Comparison of ENCODE assay signal across 8 mouse cellular contexts in the genomic region with DNA sequence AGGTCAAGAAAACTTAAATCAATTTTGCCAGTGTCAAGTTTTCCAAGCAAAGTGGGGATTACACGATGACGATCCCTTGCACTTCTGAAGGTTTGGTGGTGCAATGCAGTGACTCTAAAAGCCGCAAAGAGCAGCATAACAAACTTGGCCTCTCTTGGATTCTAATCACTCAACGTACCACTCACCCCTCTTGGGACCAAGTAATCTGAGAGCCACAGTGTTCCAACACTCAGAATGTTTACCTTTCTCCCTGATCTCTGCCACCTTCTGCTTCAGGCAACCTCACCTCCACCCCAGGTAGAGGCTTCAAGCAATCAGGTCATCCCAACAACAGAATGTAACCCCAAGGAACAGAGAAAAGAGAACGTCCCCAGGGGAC. TPM values are rescaled to one million over a fixed set of nuclear protein-coding genes. Genes with fewer than 3 reads are reported as not detected.
DNase-seq lines count a peak whose midpoint lies in the region; ATAC-seq and TF ChIP-seq lines count a peak whose summit lies in the region.

No protein-coding gene starts in this region.

- H3K9me3 ChIP-seq in forebrain, embryonic 11.5 days (ENCODE audit: control insufficient read depth, low read length): no peaks in the 10 kb centered on the region
- H3K9me3 ChIP-seq in stomach, embryonic 16.5 days (replicated peaks; ENCODE audit: control insufficient read depth, low read length): no peaks in the 10 kb centered on the region

- TF ChIP-seq POLR2A in heart, adult 2 months (IDR thresholded peaks at IDR 0.05; ENCODE audit: insufficient read depth, low read depth, low read length): no peak
- TF ChIP-seq POLR2A in liver, adult 2 months (IDR thresholded peaks at IDR 0.05; ENCODE audit: extremely low read depth, insufficient read depth, low read length): no peak

- no peak for TF ChIP-seq EP300 in heart, adult 2 months (IDR thresholded peaks at IDR 0.05; ENCODE audit: insufficient read depth, low read depth, low read length)

- no peaks in the 10 kb centered on the region for H3K27me3 ChIP-seq in heart, adult 2 months (ENCODE audit: control insufficient read depth, insufficient read depth, low read length)
- H3K27me3 ChIP-seq in forebrain, embryonic 11.5 days (ENCODE audit: control insufficient read depth, insufficient read depth, low read length): no peaks in the 10 kb centered on the region
- H3K27me3 ChIP-seq in liver, adult 2 months (ENCODE audit: control insufficient read depth, insufficient read depth, low read length): no peaks in the 10 kb centered on the region
- no peaks in the 10 kb centered on the region for H3K27me3 ChIP-seq in stomach, embryonic 16.5 days (ENCODE audit: control insufficient read depth, insufficient read depth, low read length)

- peak overlapping the region; percentile 84 for H3K4me3 ChIP-seq in heart, adult 2 months
- peak overlapping the region; percentile 74 for H3K4me3 ChIP-seq in forebrain, embryonic 11.5 days (ENCODE audit: low read depth, low read length)
- H3K4me3 ChIP-seq in liver, adult 2 months (ENCODE audit: insufficient read depth, low read depth, low read length): peak overlapping the region; percentile 94
- H3K4me3 ChIP-seq in stomach, embryonic 16.5 days (replicated peaks; ENCODE audit: low read length): peak overlapping the region; percentile 97

- H3K36me3 ChIP-seq in heart, adult 2 months (ENCODE audit: control insufficient read depth, insufficient read depth, low read length): peaks cover 26% of the 10 kb centered on the region
- H3K36me3 ChIP-seq in forebrain, embryonic 11.5 days (ENCODE audit: control insufficient read depth, insufficient read depth, low read length): no peaks in the 10 kb centered on the region; the same call in 1 of the 2 replicates
- peaks cover 23% of the 10 kb centered on the region for H3K36me3 ChIP-seq in liver, adult 2 months (ENCODE audit: control insufficient read depth, insufficient read depth, low read length)
- peaks cover 13% of the 10 kb centered on the region for H3K36me3 ChIP-seq in stomach, embryonic 16.5 days (ENCODE audit: control insufficient read depth, insufficient read depth, low read length)

- H3K79me2 ChIP-seq in heart, adult 2 months (replicated peaks; ENCODE audit: control insufficient read depth, insufficient read depth, low read length): peaks cover 2% of the 10 kb centered on the region
- peaks cover 14% of the 10 kb centered on the region; the same call in 1 of the 2 replicates for H3K79me2 ChIP-seq in liver, adult 2 months (ENCODE audit: control insufficient read depth, insufficient read depth, low read length)

- no peak for TF ChIP-seq CTCF in heart, adult 2 months (IDR thresholded peaks at IDR 0.05)
- no peak for TF ChIP-seq CTCF in liver, adult 2 months (IDR thresholded peaks at IDR 0.05; ENCODE audit: low read depth, low read length)

- peaks cover 5% of the 10 kb centered on the region for H3K4me1 ChIP-seq in heart, adult 2 months (ENCODE audit: control insufficient read depth, insufficient read depth, low read length)
- H3K4me1 ChIP-seq in forebrain, embryonic 11.5 days (replicated peaks; ENCODE audit: control insufficient read depth, insufficient read depth, low read length): peaks cover 2% of the 10 kb centered on the region; the same call in 1 of the 2 replicates
- H3K4me1 ChIP-seq in liver, adult 2 months (ENCODE audit: control insufficient read depth, insufficient read depth, low read length): peaks cover 23% of the 10 kb centered on the region; the same call in 1 of the 2 replicates
- H3K4me1 ChIP-seq in stomach, embryonic 16.5 days (ENCODE audit: control insufficient read depth, insufficient read depth, low read length): peaks cover 15% of the 10 kb centered on the region; the same call in 1 of the 2 replicates

- ATAC-seq in forebrain, embryonic 11.5 days (replicated peaks; ENCODE audit: low FRiP score): no peak
- ATAC-seq in stomach, embryonic 16.5 days (ENCODE audit: insufficient read depth, low FRiP score): 0 out of 2 replicates have a peak, but pooled peaks have one; percentile 18

- WGBS in heart, adult 2 months: 0% methylated on average over 5 of the region's 5 CpGs
- WGBS in forebrain, embryonic 11.5 days: 3% methylated on average over 5 of the region's 5 CpGs
- 0% methylated on average over 5 of the region's 5 CpGs for WGBS in liver, adult 2 months
- under 1% methylated on average over 5 of the region's 5 CpGs for WGBS in stomach, embryonic 16.5 days

- no peak for DNase-seq in heart, adult 2 months
- DNase-seq in heart, postnatal 14 days: no peak
- DNase-seq in ES-CJ7 (ENCODE audit: low read depth, low spot score): peak; percentile 9
- no peak for DNase-seq in forebrain, embryonic 11.5 days (ENCODE audit: low spot score)
- DNase-seq in liver, adult 2 months (ENCODE audit: extremely low read depth, low read depth, low spot score): no peak
- DNase-seq in layer of hippocampus, postnatal 36 days: no peak
- no peak for DNase-seq in thymus, postnatal 0 days (ENCODE audit: low spot score)

- H3K27ac ChIP-seq in heart, adult 2 months: peak overlapping the region; percentile 92
- H3K27ac ChIP-seq in forebrain, embryonic 11.5 days (ENCODE audit: low read depth, low read length): no peak overlapping the region
- H3K27ac ChIP-seq in liver, adult 2 months (replicated peaks; ENCODE audit: insufficient read depth, low read depth, low read length): peak overlapping the region; percentile 87
- H3K27ac ChIP-seq in stomach, embryonic 16.5 days (ENCODE audit: low read length): peak overlapping the region; percentile 89

- H3K9ac ChIP-seq in heart, adult 2 months (ENCODE audit: low read depth, low read length): peak overlapping the region; percentile 95
- peak overlapping the region; percentile 78 for H3K9ac ChIP-seq in forebrain, embryonic 11.5 days (ENCODE audit: low read length)
- H3K9ac ChIP-seq in liver, adult 2 months (ENCODE audit: low read depth, low read length): peak overlapping the region; percentile 95
- peak overlapping the region; percentile 91 for H3K9ac ChIP-seq in stomach, embryonic 16.5 days (ENCODE audit: low read length)

- intact Hi-C loops in heart, adult 2 months (cut with DNase I): loop anchor here (1.0 kb wide), 1 partner anchor 18 kb away; no protein-coding TSS in a partner anchor
- intact Hi-C loops in heart, postnatal 14 days (cut with DNase I): loop anchor here (2.0 kb wide), 1 partner anchor 18 kb away; no protein-coding TSS in a partner anchor

- H3K4me2 ChIP-seq in forebrain, embryonic 11.5 days (ENCODE audit: low read depth, low read length, severe bottlenecking): peak overlapping the region; percentile 68
- H3K4me2 ChIP-seq in stomach, embryonic 16.5 days (ENCODE audit: low read depth, low read length): peak overlapping the region; percentile 80

RNA-seq across cellular contexts. Expression of a gene that starts 0.4 kb away (rescaled TPM):
- 1,000 to 10,000 TPM; 2,754 to 3,253 TPM for total RNA-seq in heart, adult 2 months (2021)
- 2,447 and 2,960 TPM in 2 replicates for polyA plus RNA-seq in heart, adult 2 months (2012; rRNA removed)
- 1,000 to 10,000 TPM; 2,621 to 2,745 TPM for total RNA-seq in heart, postnatal 14 days (2021)
- polyA plus RNA-seq in forebrain, embryonic 11.5 days (2014; fragmentation: Nextera tagmentation; extraction: Ambion mirVana): 683 and 720 TPM in 2 replicates
- total RNA-seq in liver, adult 2 months (2014; rRNA removed): 864 and 882 TPM in 2 replicates
- polyA plus RNA-seq in liver, adult 2 months (2012; rRNA removed): 823 and 907 TPM in 2 replicates
- polyA plus RNA-seq in stomach, embryonic 16.5 days (2015; fragmentation: Nextera tagmentation; extraction: Ambion mirVana): 934 and 1,060 TPM in 2 replicates
- 100 to 1,000 TPM; 724 to 813 TPM for total RNA-seq in layer of hippocampus, postnatal 36 days (2021)
- polyA plus RNA-seq in thymus, postnatal 0 days (2015; fragmentation: Nextera tagmentation; extraction: Ambion mirVana): 982 and 1,035 TPM in 2 replicates

RNA-seq across cellular contexts. Expression of a gene that starts 0.7 kb away (rescaled TPM):
- 10 to 100 TPM; 45.9 to 47.4 TPM for total RNA-seq in heart, adult 2 months (2021)
- polyA plus RNA-seq in heart, adult 2 months (2012; rRNA removed): 8.4 and 21.6 TPM in 2 replicates
- total RNA-seq in heart, postnatal 14 days (2021): 10 to 100 TPM; 54.6 to 58.7 TPM
- 87.0 and 94.4 TPM in 2 replicates for polyA plus RNA-seq in forebrain, embryonic 11.5 days (2014; fragmentation: Nextera tagmentation; extraction: Ambion mirVana)
- total RNA-seq in liver, adult 2 months (2014; rRNA removed): 26.3 and 28.9 TPM in 2 replicates
- polyA plus RNA-seq in liver, adult 2 months (2012; rRNA removed): 2.9 and 3.5 TPM in 2 replicates
- 44.0 and 52.9 TPM in 2 replicates for polyA plus RNA-seq in stomach, embryonic 16.5 days (2015; fragmentation: Nextera tagmentation; extraction: Ambion mirVana)
- 10 to 100 TPM; 77.1 to 79.8 TPM for total RNA-seq in layer of hippocampus, postnatal 36 days (2021)
- 87.1 and 103 TPM in 2 replicates for polyA plus RNA-seq in thymus, postnatal 0 days (2015; fragmentation: Nextera tagmentation; extraction: Ambion mirVana)
